Mouse (Mus musculus) hindbrain, postnatal 0 days (tissue): ENCODE data around the gene Serpina12. TPM values are rescaled to one million over a fixed set of nuclear protein-coding genes. Genes with fewer than 3 reads are reported as not detected.

ENCODE experiments used
- ATAC-seq: fragments of 200-750 bp; cut with Nextera tagmentation; 2 replicates; pipeline ENCODE4 v1.8.0; 2017; ENCODE audit warnings: mild to moderate bottlenecking, moderate TSS enrichment, moderate library complexity
- DNase-seq: peaks from one replicate; pipeline ENCODE4 v3.0.0-alpha.2; 2015; ENCODE audit warnings: low spot score
- H3K27ac ChIP-seq: fragments of 300-500 bp; sonication (generic); 2 replicates; pipeline ENCODE4 v1.5.1; 2014; ENCODE audit warnings: mild to moderate bottlenecking
- H3K27me3 ChIP-seq: fragments of 300-500 bp; sonication (generic); 2 replicates; pipeline ENCODE4 v1.6.1; 2014; ENCODE audit warnings: low read length, mixed read lengths; ENCODE audit not compliant: insufficient read depth
- H3K36me3 ChIP-seq: fragments of 300-500 bp; sonication (generic); 2 replicates; pipeline ENCODE4 v1.6.1; 2014; ENCODE audit warnings: low read length, mixed read lengths; ENCODE audit not compliant: insufficient read depth
- H3K4me1 ChIP-seq: fragments of 300-500 bp; sonication (generic); 2 replicates; pipeline ENCODE4 v1.6.1; 2014; ENCODE audit warnings: antibody characterized with exemption, low read length, mixed read lengths; ENCODE audit not compliant: insufficient read depth
- H3K4me2 ChIP-seq: fragments of 300-500 bp; sonication (generic); 2 replicates; pipeline ENCODE4 v1.6.1; 2014; ENCODE audit warnings: low read depth, mild to moderate bottlenecking, low read length, moderate library complexity, mixed read lengths
- H3K4me3 ChIP-seq: fragments of 300-500 bp; sonication (generic); 2 replicates; pipeline ENCODE4 v1.5.1; 2014; ENCODE audit warnings: low read length
- H3K9ac ChIP-seq: fragments of 300-500 bp; sonication (generic); replicated peaks from 2 replicates; pipeline ENCODE4 v1.6.1; 2014; ENCODE audit warnings: mild to moderate bottlenecking, low read length, moderate library complexity, mixed read lengths
- H3K9me3 ChIP-seq: fragments of 300-500 bp; sonication (generic); 2 replicates; pipeline ENCODE4 v1.6.1; 2016; ENCODE audit warnings: low read length, mixed read lengths
- CTCF ChIP-seq: IDR thresholded peaks from 2 replicates; pipeline ENCODE4 v1.5.1; 2016; ENCODE audit warnings: antibody characterized with exemption, control low read depth, low read depth
- WGBS: fragments of 180-500 bp; shearing (Covaris S2); extraction: QIAGEN DNeasy Blood & Tissue Kit; methylation state at CpG from one replicate; pipeline ENCODE4 v1.1.7; 2014; 5-methylcytosine and 5-hydroxymethylcytosine counted together
- polyA plus RNA-seq: library from polyadenylated mRNA; unstranded; fragments of >200 nt; fragmentation: Nextera tagmentation; extraction: Ambion mirVana; gene quantifications from 2 replicates; pipeline ENCODE4 v1.2.1, GENCODE M21; 2015
- total RNA-seq: library from RNA; depleted of rRNA; stranded (reverse); fragments of >200 nt; gene quantifications from 2 replicates; pipeline ENCODE4 v1.2.3, GENCODE M21; 2014; rRNA removed

Gene Serpina12
- total and polyA plus RNA-seq, 2 experiments from 2014 or later: not detected

DNA sequence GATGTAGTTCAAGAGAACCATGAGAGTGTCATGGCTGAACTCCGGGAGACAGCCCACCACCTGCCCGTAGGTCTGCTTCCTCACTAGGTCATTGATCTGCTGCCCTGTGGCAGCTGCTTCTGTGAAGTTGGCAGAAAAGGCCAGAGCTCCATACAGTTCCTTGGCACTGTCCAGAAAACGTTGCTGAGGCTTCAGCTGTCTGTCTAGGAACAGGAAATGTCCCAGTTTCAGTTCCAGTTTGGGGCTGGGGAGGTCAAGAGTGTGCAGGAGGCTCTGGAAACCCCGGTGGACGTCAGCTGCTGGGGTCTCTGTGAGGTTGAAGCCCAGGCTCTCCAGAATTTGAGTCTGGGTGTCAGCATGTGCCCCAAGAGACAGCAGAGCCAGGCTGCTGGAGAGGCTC lies 58.4 kb downstream of the Serpina12 start:
- H3K4me3 ChIP-seq: no peak overlapping the region
- no peak for ATAC-seq
- 60% methylated on average over 5 of the region's 5 CpGs for WGBS
- no peaks in the 10 kb centered on the region for H3K36me3 ChIP-seq
- no peaks in the 10 kb centered on the region for H3K4me1 ChIP-seq
- TF ChIP-seq CTCF: no peak
- H3K9ac ChIP-seq: no peak overlapping the region
- no peak overlapping the region for H3K4me2 ChIP-seq
- no peak overlapping the region for H3K27ac ChIP-seq
- H3K27me3 ChIP-seq: no peaks in the 10 kb centered on the region
- DNase-seq: no peak
- H3K9me3 ChIP-seq: no peaks in the 10 kb centered on the region

DNA sequence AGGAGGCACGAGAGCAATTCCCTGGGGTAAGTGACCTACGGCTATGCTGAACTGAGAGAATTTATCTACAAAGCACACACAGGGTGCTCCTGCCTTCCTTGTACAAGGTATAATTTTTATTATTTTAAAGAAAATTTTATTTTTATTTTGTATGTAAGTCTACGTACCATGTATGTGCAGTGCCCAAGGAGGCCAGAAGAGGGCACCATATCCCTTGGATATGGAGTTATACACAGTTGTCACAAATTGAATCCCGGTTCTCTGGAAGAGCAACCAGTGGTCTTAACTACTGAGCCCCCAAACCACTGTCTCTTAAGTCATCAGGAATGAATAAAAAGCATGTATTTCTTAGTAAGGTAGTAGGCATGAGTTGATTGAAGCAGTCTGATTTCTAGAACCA lies 59.3 kb downstream of the Serpina12 start:
- H3K27ac ChIP-seq: no peak overlapping the region
- no peaks in the 10 kb centered on the region for H3K36me3 ChIP-seq
- DNase-seq (peak; percentile 79), ATAC-seq (peak; percentile 52; the same call in 1 of the 2 replicates)
- H3K9ac ChIP-seq: no peak overlapping the region
- H3K27me3 ChIP-seq: no peaks in the 10 kb centered on the region
- 60% methylated on average over 4 of the region's 4 CpGs for WGBS
- H3K9me3 ChIP-seq: no peaks in the 10 kb centered on the region
- H3K4me1 ChIP-seq: no peaks in the 10 kb centered on the region
- TF ChIP-seq CTCF: peak; percentile 72
- no peak overlapping the region for H3K4me3 ChIP-seq
- no peak overlapping the region for H3K4me2 ChIP-seq

DNA sequence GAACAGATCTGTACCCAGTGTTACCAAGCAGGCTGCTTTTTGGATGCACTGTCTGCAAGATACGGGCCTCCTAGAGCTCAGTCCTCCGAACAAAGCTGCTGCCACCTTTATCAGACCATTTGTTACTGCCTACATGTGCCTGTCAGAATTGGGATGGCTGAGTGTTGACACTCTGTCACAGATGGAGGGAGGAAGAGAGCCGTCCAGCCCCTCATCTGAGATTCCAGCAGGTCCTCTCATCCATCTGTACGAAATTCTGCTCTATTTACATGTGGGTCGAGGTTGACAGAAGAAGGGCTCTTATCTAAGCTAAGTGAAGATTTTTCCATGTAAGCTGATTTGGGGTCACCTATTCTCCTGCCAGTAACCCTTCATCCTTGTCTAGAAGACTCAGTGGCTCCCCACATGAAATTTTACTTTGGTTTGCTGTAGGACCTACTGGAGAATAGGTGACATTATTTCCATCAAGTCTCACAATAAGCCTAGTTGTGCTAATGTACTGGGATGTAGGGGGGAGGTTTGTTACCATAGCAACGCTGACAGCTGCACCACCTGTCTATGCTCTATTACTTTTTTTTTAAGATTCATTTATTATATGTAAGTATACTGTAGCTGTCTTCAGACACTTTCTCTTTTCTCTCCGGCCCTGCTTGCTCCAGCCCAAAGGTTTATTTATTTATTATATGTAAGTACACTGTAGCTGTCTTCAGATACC lies 62.4 kb downstream of the Serpina12 start:
- ATAC-seq (peak; percentile 43), DNase-seq (peak; percentile 39)
- Histone ChIP-seq H3K27ac (no peak overlapping the region), H3K27me3 (no peaks in the 10 kb centered on the region), H3K9ac (no peak overlapping the region), H3K4me3 (no peak overlapping the region), H3K9me3 (no peaks in the 10 kb centered on the region), H3K36me3 (no peaks in the 10 kb centered on the region), H3K4me1 (no peaks in the 10 kb centered on the region), H3K4me2 (no peak overlapping the region)
- WGBS: 72% methylated on average over 7 of the region's 7 CpGs
- TF ChIP-seq CTCF: no peak

Other genes starting within 250 kb of the Serpina12 start
- gene Serpina1b, start 214.1 kb downstream of the Serpina12 start, total RNA-seq: not detected in 2 replicates
- gene Serpina1b, start 214.1 kb downstream of the Serpina12 start, polyA plus RNA-seq: not detected in 2 replicates
- not detected in 2 replicates for gene Serpina1a, start 180.9 kb downstream of the Serpina12 start, total RNA-seq
- not detected in 2 replicates for gene Serpina1a, start 180.9 kb downstream of the Serpina12 start, polyA plus RNA-seq
- gene Serpina1c, start 139.6 kb downstream of the Serpina12 start, total RNA-seq: not detected in 2 replicates
- gene Serpina1c, start 139.6 kb downstream of the Serpina12 start, polyA plus RNA-seq: not detected in 2 replicates
- gene Serpina1e, start 85.5 kb downstream of the Serpina12 start, total RNA-seq: not detected in 2 replicates
- gene Serpina1e, start 85.5 kb downstream of the Serpina12 start, polyA plus RNA-seq: not detected in 2 replicates
- gene Serpina11, start 54.5 kb downstream of the Serpina12 start, total RNA-seq: not detected in 2 replicates
- gene Serpina11, start 54.5 kb downstream of the Serpina12 start, polyA plus RNA-seq: 0.13 TPM in 1 of 2 replicates, not detected in the other
- not detected in 2 replicates for gene Serpina9, start 30.7 kb downstream of the Serpina12 start, total RNA-seq
- gene Serpina9, start 30.7 kb downstream of the Serpina12 start, polyA plus RNA-seq: 0.38 and 0.43 TPM in 2 replicates
- 0.21 TPM in 1 of 2 replicates, not detected in the other for gene Serpina5, start 56.7 kb upstream of the Serpina12 start, total RNA-seq
- gene Serpina5, start 56.7 kb upstream of the Serpina12 start, polyA plus RNA-seq: not detected in 2 replicates
- gene Serpina3a, start 68.3 kb upstream of the Serpina12 start, total RNA-seq: not detected in 2 replicates
- not detected in 2 replicates for gene Serpina3a, start 68.3 kb upstream of the Serpina12 start, polyA plus RNA-seq
- gene Serpina3b, start 83.6 kb upstream of the Serpina12 start, total RNA-seq: not detected in 2 replicates
- not detected in 2 replicates for gene Serpina3b, start 83.6 kb upstream of the Serpina12 start, polyA plus RNA-seq
- gene Serpina3c, start 109.4 kb upstream of the Serpina12 start, total RNA-seq: not detected in 2 replicates
- 0.08 and 0.09 TPM in 2 replicates for gene Serpina3c, start 109.4 kb upstream of the Serpina12 start, polyA plus RNA-seq
- gene Serpina3f, start 170.1 kb upstream of the Serpina12 start, total RNA-seq: 0.43 TPM in 1 of 2 replicates, not detected in the other
- gene Serpina3f, start 170.1 kb upstream of the Serpina12 start, polyA plus RNA-seq: 0.09 TPM in 2 replicates
- 0.68 and 0.78 TPM in 2 replicates for gene Serpina3g, start 191.8 kb upstream of the Serpina12 start, total RNA-seq
- 1.1 and 1.7 TPM in 2 replicates for gene Serpina3g, start 191.8 kb upstream of the Serpina12 start, polyA plus RNA-seq
- 1.6 TPM in 1 of 2 replicates, not detected in the other for gene Serpina3i, start 218.7 kb upstream of the Serpina12 start, total RNA-seq
- not detected in 2 replicates for gene Serpina3i, start 218.7 kb upstream of the Serpina12 start, polyA plus RNA-seq